Mouse (Mus musculus) mature B cell (primary cell): ENCODE measurements around the gene Eif4g1.

Experiments
- in situ Hi-C: fragments of 300-500 bp; cut with MboI; formaldehyde crosslinking; loops from 2 replicates; pipeline ENCODE4 v1.14.3; 2019

The Eif4g1 gene

DNA sequence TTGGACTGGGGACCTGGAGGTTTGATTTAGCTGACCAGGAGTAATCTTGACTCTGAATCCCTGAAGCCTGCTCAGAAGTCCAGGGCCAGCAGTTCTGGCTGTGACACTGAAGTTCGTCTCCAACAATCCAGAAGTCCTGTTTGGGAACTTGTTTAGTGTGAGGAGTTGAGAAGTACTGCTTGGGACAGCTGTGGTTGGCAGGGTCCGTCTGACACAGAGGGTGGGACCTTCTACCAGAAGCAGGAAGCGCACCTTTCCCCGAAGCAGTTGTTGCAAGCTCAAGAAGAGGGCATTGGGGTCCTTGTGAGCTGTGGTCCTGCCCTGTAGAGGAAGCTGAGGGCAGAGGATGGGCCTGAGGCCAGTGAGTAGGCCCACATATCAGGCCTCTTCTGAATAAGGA is 57.6 kb downstream of the Eif4g1 start:
- in situ Hi-C loops, result no loop called here

- in situ Hi-C loops, result no loop called here
Measured at GRCm38 (mm10) chr16:20726384-20726783, 58.3 kb downstream of the Eif4g1 start.

- in situ Hi-C loops, result no loop called here
Measured at GRCm38 (mm10) chr16:20730293-20730711, 62.2 kb downstream of the Eif4g1 start.

DNA sequence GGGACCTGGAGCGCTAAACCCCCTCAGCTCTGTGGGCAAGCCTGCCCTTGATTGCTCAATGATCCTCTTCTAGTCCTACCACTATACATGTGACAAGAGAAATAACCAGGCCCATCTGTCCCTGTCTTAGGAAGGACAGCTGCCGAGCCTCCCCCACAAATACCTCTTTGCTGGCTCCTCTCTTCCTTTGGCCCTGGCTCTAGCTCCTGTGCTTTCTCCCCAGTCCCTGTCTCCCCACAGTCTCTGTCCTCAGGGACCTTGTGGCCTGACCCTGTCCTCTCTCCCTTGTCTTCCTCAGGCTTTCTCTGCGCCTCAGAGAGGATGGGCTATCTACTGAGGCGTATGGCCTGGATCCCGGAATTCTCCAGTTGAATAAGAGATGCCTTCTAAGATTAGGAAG is 63.6 kb downstream of the Eif4g1 start:
- in situ Hi-C loops, result no loop called here

DNA sequence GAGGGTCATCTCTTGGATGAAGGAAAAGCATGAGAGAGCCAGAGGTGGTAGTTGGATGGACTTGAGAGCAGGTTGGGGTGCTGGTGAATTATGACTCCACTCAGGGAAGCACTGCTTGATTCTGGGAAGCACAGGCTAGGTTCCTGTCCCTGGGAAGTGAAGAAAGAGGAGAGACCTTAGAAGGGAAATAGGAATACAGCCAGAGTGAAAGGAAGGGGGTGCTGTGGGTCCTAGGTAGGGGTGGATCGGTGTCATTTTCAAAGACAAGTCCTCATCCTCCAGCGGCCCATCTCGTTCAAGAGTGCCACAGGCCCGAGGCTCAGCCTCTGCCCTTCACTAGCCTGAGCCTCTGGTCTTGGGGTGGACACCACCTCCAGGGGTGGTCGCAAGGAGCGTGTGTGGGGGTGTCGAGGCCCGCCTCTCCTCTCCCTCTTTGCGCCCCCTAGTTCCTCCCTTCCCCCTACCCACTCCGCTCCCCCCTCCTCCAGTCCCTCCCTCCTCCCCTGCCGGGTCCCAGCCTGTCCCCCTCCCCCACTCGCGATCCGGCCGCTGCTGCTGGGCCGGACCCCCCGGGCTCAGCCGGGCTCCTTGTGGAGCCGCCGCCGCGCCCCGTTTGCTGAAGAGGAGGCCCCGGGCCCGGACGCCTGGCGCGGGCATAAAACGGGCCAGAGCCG is 64.3 kb downstream of the Eif4g1 start:
- in situ Hi-C loops, result no loop called here

DNA sequence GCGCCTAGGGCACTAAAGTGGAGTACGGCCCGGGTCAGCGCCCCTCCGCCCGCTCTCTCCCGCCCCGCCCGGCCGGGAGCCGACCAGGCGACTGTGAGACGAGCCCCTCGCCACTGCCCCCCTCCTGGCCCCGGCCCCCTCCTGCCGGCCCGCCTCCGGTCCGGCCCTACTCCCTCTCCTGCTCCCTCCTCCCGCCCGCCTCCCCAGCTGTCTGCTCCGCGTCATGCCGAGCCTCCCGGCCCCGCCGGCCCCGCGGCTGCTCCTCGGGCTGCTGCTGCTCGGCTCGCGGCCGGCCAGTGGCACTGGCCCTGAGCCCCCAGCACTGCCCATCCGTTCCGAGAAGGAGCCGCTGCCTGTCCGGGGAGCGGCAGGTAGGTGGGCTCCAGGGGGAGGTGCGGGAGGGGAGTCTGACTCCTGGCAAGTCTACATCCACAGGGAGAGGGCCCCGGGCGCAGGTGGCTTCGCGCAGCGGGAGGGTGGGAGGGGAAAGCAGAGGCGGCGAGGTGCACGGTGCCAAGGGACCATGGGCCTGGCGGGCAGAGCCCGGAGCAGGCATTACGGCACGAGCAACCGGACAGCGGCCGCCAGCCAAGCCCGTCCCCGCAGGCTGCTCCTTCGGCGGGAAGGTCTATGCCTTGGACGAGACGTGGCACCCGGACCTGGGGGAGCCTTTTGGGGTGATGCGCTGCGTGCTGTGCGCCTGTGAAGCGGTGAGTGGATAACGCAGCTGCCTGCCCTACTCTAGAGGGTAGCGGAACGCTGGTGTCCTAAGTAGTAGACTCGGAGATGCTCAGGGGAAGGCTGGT is 65.0 kb downstream of the Eif4g1 start, which contains the start of gene Chrd:
Gene Chrd, plus strand, starts transcription at position 203 of the 806 bp plus-strand sequence.
- in situ Hi-C loops, result no loop called here

GRCm38 (mm10) chr16:20733731-20734730 is 65.9 kb downstream of the Eif4g1 start, which contains the start of gene Thpo:
Gene Thpo (minus strand): TSS chr16:20734511.
- in situ Hi-C loops, result no loop called here

- in situ Hi-C loops, result no loop called here
Measured at GRCm38 (mm10) chr16:20735651-20736050, 67.5 kb downstream of the Eif4g1 start.

- in situ Hi-C loops, result no loop called here
Measured at GRCm38 (mm10) chr16:20736168-20736567, 68.1 kb downstream of the Eif4g1 start.

DNA sequence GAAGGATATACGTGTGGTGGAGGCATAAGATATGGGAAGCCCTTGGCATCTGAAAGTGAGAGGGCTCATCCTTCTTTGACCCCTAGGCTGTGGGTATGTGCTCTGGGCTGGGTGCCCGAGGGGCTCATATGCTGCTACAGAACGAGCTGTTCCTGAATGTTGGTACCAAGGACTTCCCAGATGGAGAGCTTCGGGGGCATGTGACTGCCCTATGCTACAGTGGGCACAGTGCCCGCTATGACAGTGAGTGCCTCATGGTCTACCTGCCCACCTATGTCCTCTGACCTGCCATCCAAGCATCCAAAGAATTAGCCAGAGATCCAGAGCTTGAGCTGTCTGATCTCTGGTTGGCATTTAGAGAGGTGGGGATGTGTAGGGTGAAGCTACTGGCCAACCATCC is 68.7 kb downstream of the Eif4g1 start:
- in situ Hi-C loops, result no loop called here

- in situ Hi-C loops, result no loop called here
Measured at GRCm38 (mm10) chr16:20739845-20740244, 71.7 kb downstream of the Eif4g1 start.
